Mouse (Mus musculus) megakaryocyte, embryonic 14.5 days (primary cell): ENCODE results near the gene Usp12. TPM values are rescaled to one million over a fixed set of nuclear protein-coding genes. Genes with fewer than 3 reads are reported as not detected.

Source experiments
- H3K27me3 ChIP-seq: replicated peaks from 2 replicates; pipeline ENCODE3; 2012; ENCODE audit warnings: inconsistent platforms
- H3K36me3 ChIP-seq: replicated peaks from 2 replicates; pipeline ENCODE3; 2012; ENCODE audit warnings: low read length, inconsistent platforms, mixed read lengths
- H3K4me1 ChIP-seq: 2 replicates; pipeline ENCODE4 v1.6.1; 2012; ENCODE audit warnings: inconsistent platforms
- H3K4me3 ChIP-seq: replicated peaks from 2 replicates; pipeline ENCODE3; 2012; ENCODE audit warnings: moderate library complexity, mild to moderate bottlenecking, inconsistent platforms
- H3K9me3 ChIP-seq: 2 replicates; pipeline ENCODE4 v1.6.1; 2012; ENCODE audit warnings: inconsistent platforms
- FLI1 ChIP-seq: IDR thresholded peaks from 2 replicates; pipeline ENCODE4 v1.6.1; 2012; ENCODE audit warnings: low read length, inconsistent platforms, mixed read lengths
- GATA1 ChIP-seq: IDR thresholded peaks from 3 replicates; pipeline ENCODE4 v1.6.1; 2012; ENCODE audit warnings: mixed read lengths, low read length, inconsistent platforms, borderline replicate concordance
- polyA plus RNA-seq: library from polyadenylated mRNA; stranded (reverse); fragments of >175 nt; gene quantifications from 2 replicates; pipeline ENCODE4 v1.2.3, GENCODE M21; 2012; ENCODE audit warnings: low replicate concordance; ENCODE audit not compliant: insufficient read depth

Gene Usp12
- polyA plus RNA-seq, 1 experiment, result 3.6 TPM

GRCm38 (mm10) chr5:146704241-146704640, 90.6 kb downstream of the Usp12 start:
- TF ChIP-seq GATA1 (no peak), FLI1 (no peak)
- no peaks in the 10 kb centered on the region for H3K36me3 ChIP-seq
- peaks cover 14% of the 10 kb centered on the region for H3K9me3 ChIP-seq
- H3K4me3 ChIP-seq, result no peak overlapping the region
- H3K4me1 ChIP-seq, result peaks cover 68% of the 10 kb centered on the region
- H3K27me3 ChIP-seq, result peaks cover 2% of the 10 kb centered on the region

- TF ChIP-seq GATA1 (no peak), FLI1 (no peak)
- Histone ChIP-seq H3K36me3 (no peaks in the 10 kb centered on the region), H3K4me3 (peak overlapping the region; percentile 67), H3K9me3 (peaks cover 9% of the 10 kb centered on the region), H3K4me1 (peaks cover 68% of the 10 kb centered on the region), H3K27me3 (no peaks in the 10 kb centered on the region)
Measured at GRCm38 (mm10) chr5:146703710-146704121, 91.1 kb downstream of the Usp12 start.

- H3K36me3 ChIP-seq, result no peaks in the 10 kb centered on the region
- H3K9me3 ChIP-seq, result no peaks in the 10 kb centered on the region
- TF ChIP-seq FLI1 (no peak), GATA1 (no peak)
- H3K27me3 ChIP-seq, result no peaks in the 10 kb centered on the region
- no peak overlapping the region for H3K4me3 ChIP-seq
- H3K4me1 ChIP-seq, result peaks cover 73% of the 10 kb centered on the region
Measured at GRCm38 (mm10) chr5:146700099-146700498, 94.7 kb downstream of the Usp12 start.

- H3K4me1 ChIP-seq, result peaks cover 73% of the 10 kb centered on the region
Measured at GRCm38 (mm10) chr5:146699433-146700019, 95.3 kb downstream of the Usp12 start.

GRCm38 (mm10) chr5:146695543-146695942, 99.3 kb downstream of the Usp12 start:
- H3K4me3 ChIP-seq, result no peak overlapping the region
- H3K27me3 ChIP-seq, result no peaks in the 10 kb centered on the region
- H3K9me3 ChIP-seq, result no peaks in the 10 kb centered on the region
- TF ChIP-seq FLI1 (no peak), GATA1 (no peak)
- H3K4me1 ChIP-seq, result peaks cover 72% of the 10 kb centered on the region
- H3K36me3 ChIP-seq, result no peaks in the 10 kb centered on the region

More at GRCm38 (mm10) chr5:146699433-146700019, 95.3 kb downstream of the Usp12 start:
- Histone ChIP-seq H3K36me3 (no peaks in the 10 kb centered on the region), H3K4me3 (no peak overlapping the region), H3K9me3 (no peaks in the 10 kb centered on the region), H3K27me3 (no peaks in the 10 kb centered on the region)
- no peak for TF ChIP-seq FLI1
- no peak for TF ChIP-seq GATA1

- peaks cover 55% of the 10 kb centered on the region for H3K4me1 ChIP-seq
- H3K27me3 ChIP-seq, result no peaks in the 10 kb centered on the region
- H3K9me3 ChIP-seq, result no peaks in the 10 kb centered on the region
- H3K4me3 ChIP-seq, result no peak overlapping the region
- no peaks in the 10 kb centered on the region for H3K36me3 ChIP-seq
- TF ChIP-seq GATA1 (no peak), FLI1 (no peak)
Measured at GRCm38 (mm10) chr5:146692976-146693361, 101.8 kb downstream of the Usp12 start.

GRCm38 (mm10) chr5:146692361-146692975, 102.3 kb downstream of the Usp12 start:
- Histone ChIP-seq H3K36me3 (no peaks in the 10 kb centered on the region), H3K27me3 (no peaks in the 10 kb centered on the region), H3K4me3 (peak overlapping the region; percentile 36), H3K9me3 (no peaks in the 10 kb centered on the region), H3K4me1 (peaks cover 55% of the 10 kb centered on the region)
- TF ChIP-seq FLI1 (no peak), GATA1 (no peak)

- Histone ChIP-seq H3K4me1 (peaks cover 51% of the 10 kb centered on the region), H3K27me3 (peaks cover 4% of the 10 kb centered on the region), H3K9me3 (no peaks in the 10 kb centered on the region), H3K4me3 (no peak overlapping the region), H3K36me3 (no peaks in the 10 kb centered on the region)
- TF ChIP-seq GATA1, result no peak
- TF ChIP-seq FLI1, result no peak
Measured at GRCm38 (mm10) chr5:146691745-146692144, 103.1 kb downstream of the Usp12 start.

GRCm38 (mm10) chr5:146687541-146688313, 107.1 kb downstream of the Usp12 start:
- H3K36me3 ChIP-seq, result no peaks in the 10 kb centered on the region
- peaks cover 12% of the 10 kb centered on the region for H3K27me3 ChIP-seq
- TF ChIP-seq FLI1 (no peak), GATA1 (no peak)
- no peaks in the 10 kb centered on the region for H3K9me3 ChIP-seq
- no peak overlapping the region for H3K4me3 ChIP-seq
- H3K4me1 ChIP-seq, result peaks cover 39% of the 10 kb centered on the region

- Histone ChIP-seq H3K27me3 (peaks cover 12% of the 10 kb centered on the region), H3K4me1 (peaks cover 33% of the 10 kb centered on the region), H3K4me3 (no peak overlapping the region), H3K9me3 (no peaks in the 10 kb centered on the region), H3K36me3 (no peaks in the 10 kb centered on the region)
- no peak for TF ChIP-seq GATA1
- no peak for TF ChIP-seq FLI1
Measured at GRCm38 (mm10) chr5:146686954-146687353, 107.9 kb downstream of the Usp12 start.

Other genes with a start within 250 kb of the Usp12 start
- not detected in 2 replicates for gene Gm3415, start 238.9 kb downstream of the Usp12 start, polyA plus RNA-seq
- 0.11 TPM in 1 of 2 replicates, not detected in the other for gene Gpr12, start 209.8 kb downstream of the Usp12 start, polyA plus RNA-seq
- gene Rpl21, start 37.9 kb upstream of the Usp12 start, polyA plus RNA-seq, result 15.4 and 53.6 TPM in 2 replicates
- 6.5 and 7.0 TPM in 2 replicates for gene Rasl11a, start 50.1 kb upstream of the Usp12 start, polyA plus RNA-seq
- 63.5 and 83.9 TPM in 2 replicates for gene Gtf3a, start 153.7 kb upstream of the Usp12 start, polyA plus RNA-seq
- 0.79 and 6.0 TPM in 2 replicates for gene Mtif3, start 168.8 kb upstream of the Usp12 start, polyA plus RNA-seq